Mouse (Mus musculus) liver, embryonic 14.5 days (tissue): ENCODE measurements at regions not wholly inside any gene's neighbourhood (a gene's known extent, or its start where the extent isn't known, plus 50 kb on each side); places are given as distances from the start of the nearest gene placed in this dataset.

Experiments used
- CTCF ChIP-seq: IDR thresholded peaks from 2 replicates; pipeline ENCODE4 v1.5.1; 2016; ENCODE audit warnings: antibody characterized with exemption, low read depth, control low read depth
- EP300 ChIP-seq: IDR thresholded peaks from 2 replicates; pipeline ENCODE4 v1.6.1; 2016; ENCODE audit warnings: antibody characterized with exemption, low read depth

DNA sequence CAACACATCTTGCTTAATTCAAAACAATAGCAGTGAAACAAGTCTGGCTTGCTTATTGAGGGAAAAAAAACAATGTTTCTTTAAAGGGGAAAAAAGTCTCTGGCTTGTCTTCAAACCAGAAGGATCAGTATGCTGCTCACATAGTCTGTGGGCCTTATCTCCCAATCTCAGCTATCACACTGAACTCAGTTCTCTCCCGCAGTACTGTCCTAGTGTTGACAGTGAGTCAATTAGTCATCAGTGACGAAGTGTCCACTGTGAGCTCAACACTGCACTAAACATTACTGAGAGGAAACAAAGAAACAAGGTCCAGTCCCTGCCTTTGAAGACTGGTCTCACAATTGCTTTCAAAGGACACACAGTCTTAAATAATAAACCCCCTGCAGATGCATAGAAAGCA, 589.2 kb downstream of the Smarca1 start:
- TF ChIP-seq CTCF (no peak), EP300 (no peak)
